Mouse (Mus musculus) gastrocnemius, adult 18-20 months (tissue): ENCODE results near the gene Tmem238. TPM values are rescaled to one million over a fixed set of nuclear protein-coding genes. Genes with fewer than 3 reads are reported as not detected.
"Not testable (repeated sequence)": the region's sequence is repeated elsewhere in the genome, so short reads cannot be mapped to it uniquely, and the experiment has no call there.

Source experiments
- DNase-seq: peaks from one replicate; pipeline ENCODE4 v3.0.0; 2021; ENCODE audit warnings: low spot score
- long read RNA-seq, 2 experiments: library from polyadenylated mRNA; stranded (forward); transcript quantifications; one replicate each; pipeline ENCODE4 v2.0.0; 2021
- total RNA-seq, 2 experiments: library from RNA; stranded (reverse); gene quantifications; 2 replicates each; pipeline ENCODE4 v1.2.3; 2021

Tmem238 gene
- total RNA-seq = 10 to 100 TPM in 1 of 2 experiments, 1 to 10 TPM in 1; 7.1 to 10.0 TPM
- long read RNA-seq, experiment 1, transcript Tmem238-202 (3 exons, 241 nt) = major isoform, 11 of 13 reads
- long read RNA-seq, experiment 1, partial matches to known transcripts = 0 of 13 reads
- long read RNA-seq, experiment 1, other reads (novel, unspliced or antisense) = 1 of 13 reads
- long read RNA-seq, experiment 2, transcript Tmem238-202 (3 exons, 241 nt) = major isoform, 9 of 13 reads
- long read RNA-seq, experiment 2, partial matches to known transcripts = 0 of 13 reads
- long read RNA-seq, experiment 2, other reads (novel, unspliced or antisense) = 3 of 13 reads

DNA sequence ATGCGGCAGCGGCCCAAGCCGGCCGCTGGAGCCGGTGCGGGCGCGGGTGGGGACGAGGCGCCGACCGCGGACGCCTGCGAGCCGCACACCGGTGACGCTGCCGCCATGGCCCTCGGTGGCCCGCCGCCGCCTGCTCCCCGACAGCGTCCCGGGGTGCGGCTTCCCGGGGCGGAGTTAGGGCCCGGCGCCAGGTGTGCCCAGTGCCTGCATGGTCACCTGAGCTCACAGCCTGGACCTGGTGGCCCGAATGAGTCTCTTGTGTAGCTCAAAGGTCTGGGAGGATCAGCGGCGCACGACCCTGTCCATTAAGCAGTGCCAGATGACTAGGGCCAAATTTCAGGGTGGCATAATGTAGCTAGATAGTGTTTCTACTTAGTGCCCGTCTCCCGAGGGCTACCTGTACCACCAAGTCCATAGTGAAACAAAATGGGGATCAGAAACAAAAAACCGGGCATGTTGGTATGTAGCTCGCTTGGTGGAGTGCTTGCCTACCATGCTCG lies at the start of gene Tmem238:
TSS of gene Tmem238 (minus strand) at position 221 of the 500 bp plus-strand sequence.
- DNase-seq = peak; percentile 65

DNA sequence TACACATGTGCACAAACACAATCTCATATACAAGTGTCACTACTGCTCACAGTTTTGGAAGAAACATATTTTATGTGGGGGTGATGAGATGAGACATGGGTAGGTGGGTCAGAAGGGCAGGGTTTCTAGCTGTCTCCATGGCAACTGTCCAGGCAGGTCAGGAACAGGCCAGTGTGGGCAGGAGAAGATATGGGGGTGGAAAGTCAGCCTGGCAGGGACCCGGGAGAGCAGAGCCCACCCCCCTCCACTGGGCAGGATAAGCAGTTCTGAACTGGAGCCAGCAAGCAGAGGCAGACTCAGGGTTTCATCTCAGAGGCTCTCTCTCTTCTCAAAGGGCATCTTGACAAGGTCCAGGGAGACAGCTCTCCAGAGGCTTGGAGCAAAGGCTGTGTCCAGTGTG lies 48.2 kb upstream of the Tmem238 start:
- DNase-seq = no peak

DNA sequence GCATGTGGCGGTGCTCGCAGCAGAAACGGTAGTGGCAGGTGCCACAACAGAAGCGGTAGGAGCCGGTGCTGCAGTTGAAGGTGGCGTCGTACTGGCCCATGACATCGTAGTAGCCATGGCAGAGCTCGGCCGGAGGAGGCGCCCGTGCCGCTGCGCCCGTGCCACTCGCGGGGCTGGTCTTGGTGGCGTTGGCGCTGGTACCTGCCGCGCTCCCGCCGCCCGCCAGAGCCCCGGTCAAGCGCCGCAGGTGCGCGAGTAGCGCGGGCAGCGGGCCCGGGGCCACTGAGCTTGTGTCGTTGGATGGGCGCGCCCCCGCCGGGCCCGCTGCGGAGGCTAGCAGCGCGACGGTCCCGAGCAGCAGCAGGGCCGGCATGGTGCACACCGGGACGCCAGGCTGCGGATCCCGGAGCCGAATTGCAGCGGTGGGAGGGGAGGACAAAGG lies 46.9 kb upstream of the Tmem238 start:
- peak; percentile 38 for DNase-seq

DNA sequence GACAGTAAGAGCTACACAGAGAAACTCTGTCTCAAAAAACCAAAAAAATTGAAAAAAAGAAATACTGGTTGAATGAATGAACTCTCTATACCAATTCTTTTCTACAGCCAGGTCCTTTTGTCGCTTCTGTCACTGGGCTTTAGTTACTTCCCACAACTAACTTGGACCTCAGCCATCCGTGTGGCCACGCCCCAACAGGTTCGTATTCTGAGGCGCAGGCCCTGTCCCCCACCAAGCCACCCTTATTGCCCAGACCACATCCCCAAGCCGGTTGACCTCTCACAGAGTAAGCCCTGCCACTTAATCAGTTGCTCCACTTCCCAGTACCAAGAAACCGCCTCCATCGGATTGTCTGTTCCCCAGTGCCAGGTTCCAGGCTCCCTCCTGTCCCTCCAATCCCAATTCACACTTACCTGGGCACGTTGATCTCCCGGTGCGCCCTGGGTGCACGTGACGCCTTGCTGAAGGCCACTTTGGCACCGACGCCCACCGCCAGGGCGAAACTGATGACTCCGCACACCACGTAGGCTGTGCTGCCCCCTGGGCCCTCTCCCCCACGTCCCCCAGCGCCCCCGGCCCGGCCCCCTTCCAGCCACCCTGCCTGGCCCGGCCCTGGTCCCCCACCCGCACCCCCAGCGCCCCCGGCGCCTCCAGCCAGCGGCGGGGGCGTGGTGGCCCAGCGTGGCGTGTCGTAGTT lies 46.3 kb upstream of the Tmem238 start:
- DNase-seq = no peak

DNA sequence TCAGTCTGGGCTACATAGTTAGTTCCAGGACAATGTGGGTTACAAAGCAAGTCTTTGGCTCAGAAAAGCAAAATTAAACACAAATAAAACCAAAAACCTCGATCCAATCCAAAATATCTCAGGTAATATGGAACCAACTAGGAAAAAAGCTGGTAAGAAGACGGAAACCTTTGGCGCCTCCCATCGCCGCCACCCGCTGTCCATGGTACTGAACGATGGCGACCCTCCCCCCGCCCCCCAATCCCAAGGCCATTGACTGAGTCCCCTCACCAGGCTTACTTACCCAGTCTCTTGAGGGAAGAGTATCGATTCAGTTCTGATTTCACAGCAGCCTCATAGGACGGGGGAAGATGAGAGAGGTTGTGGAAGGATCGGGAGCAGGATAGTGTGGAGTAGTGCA lies 41.0 kb upstream of the Tmem238 start:
- DNase-seq = no peak

DNA sequence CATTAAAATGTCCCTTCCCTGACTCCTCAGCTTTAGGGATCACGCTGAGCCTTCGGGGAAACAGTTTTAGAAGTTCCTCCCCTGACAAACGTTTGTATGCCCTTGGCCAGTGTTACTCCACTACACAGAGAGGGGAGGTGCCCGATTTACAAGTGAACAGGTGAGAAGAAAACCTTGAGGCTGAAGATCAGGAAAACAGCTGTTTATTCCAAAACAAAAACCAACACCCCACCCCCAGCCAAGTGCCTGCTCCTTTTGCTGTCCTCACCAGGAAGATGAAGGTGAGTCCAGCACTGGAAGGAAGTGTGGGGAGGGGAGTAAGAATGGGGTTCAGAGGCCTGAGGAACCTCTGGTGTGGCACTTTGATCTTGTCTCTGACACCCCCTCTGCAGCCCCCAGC lies 35.9 kb upstream of the Tmem238 start:
- DNase-seq = no peak

DNA sequence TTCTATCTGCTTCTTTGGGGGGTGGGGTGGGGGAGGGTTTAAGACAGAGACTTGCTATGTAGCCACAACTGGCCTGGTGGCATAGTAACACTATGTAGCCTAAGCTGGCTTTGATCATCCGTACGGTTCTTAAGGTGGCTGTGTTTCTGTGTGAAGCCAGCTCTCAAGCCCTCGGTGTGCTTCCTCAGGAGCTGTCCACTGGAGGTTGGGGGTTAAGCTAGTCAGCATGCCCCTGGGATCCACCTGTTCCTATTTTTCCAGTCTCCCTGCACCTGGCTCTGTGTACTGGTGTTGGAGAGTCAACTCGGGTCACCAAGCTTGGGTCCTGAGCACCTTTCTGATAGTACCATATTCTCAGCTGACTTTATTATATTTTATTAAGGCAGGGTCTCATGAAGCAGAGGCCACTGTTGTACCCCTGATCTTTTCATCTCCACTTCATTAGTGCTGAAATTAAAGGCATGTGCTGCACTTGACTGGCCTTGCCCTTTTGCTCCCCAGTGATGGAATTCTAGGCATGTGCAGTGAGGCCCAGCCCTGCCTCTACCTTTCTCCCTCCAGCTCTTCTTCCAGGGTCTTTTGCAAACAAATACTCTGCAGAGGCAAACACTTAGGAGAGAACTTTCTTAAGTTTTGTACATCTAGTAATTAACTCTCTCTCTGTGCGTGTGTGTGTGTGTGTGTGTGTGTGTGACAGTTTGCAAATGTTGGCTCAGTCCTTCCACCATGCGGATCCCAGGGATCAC lies 32.9 kb upstream of the Tmem238 start:
- no peak for DNase-seq

- DNase-seq = no peak
Measured at GRCm38 (mm10) chr7:4821690-4822089, 32.2 kb upstream of the Tmem238 start.

DNA sequence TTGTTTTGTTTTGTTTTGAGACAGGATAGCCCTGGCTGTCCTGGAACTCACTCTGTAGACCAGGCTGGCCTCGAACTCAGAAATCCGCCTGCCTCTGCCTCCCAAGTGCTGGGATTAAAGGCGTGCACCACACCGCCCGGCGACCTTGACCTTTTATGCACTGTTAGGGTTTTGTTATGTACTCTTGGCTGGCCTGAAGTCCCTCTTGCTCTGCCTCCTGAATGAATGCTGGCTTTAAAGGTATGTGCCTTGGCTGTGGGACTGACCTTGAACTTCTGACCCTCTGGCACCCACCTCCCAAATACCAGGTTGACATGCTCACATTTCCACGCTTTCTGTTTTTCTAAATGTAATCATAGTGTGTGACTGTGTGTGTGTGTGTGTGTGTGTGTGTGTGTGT lies 31.5 kb upstream of the Tmem238 start:
- DNase-seq = not testable (repeated sequence)

GRCm38 (mm10) chr7:4816559-4816958 lies 27.1 kb upstream of the Tmem238 start:
- DNase-seq = no peak

DNA sequence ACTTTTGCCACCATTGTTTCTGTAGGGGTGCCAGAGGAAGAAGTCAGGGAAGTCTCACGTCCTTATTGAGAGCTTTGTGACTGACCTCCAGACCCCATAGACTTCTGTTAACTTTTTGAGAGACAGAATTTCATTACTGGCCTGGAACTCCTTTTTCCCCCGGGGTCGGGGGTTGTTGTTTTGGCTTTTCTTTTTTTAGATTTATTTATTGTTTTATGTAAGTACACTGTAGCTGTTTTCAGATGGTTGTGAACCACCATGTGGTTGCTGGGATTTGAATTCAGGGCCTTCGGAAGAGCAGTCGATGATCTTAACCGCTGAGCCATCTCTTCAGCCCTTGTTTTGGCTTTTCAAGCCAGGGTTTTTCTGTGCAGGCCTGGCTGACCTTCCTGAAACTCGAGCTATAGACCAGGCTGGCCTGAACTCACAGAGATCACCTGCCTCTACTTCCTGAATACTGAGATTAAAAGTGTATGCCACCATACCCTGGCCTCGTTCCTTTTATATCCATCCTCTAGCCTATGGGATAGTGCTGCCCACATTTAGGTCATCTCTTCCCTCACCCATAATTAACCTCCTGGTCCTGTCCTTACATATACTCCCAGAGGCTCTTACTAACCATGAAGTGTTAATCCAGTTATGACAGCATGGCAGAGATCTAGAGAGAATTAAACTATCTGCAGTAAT lies 23.8 kb upstream of the Tmem238 start:
- DNase-seq = no peak

DNA sequence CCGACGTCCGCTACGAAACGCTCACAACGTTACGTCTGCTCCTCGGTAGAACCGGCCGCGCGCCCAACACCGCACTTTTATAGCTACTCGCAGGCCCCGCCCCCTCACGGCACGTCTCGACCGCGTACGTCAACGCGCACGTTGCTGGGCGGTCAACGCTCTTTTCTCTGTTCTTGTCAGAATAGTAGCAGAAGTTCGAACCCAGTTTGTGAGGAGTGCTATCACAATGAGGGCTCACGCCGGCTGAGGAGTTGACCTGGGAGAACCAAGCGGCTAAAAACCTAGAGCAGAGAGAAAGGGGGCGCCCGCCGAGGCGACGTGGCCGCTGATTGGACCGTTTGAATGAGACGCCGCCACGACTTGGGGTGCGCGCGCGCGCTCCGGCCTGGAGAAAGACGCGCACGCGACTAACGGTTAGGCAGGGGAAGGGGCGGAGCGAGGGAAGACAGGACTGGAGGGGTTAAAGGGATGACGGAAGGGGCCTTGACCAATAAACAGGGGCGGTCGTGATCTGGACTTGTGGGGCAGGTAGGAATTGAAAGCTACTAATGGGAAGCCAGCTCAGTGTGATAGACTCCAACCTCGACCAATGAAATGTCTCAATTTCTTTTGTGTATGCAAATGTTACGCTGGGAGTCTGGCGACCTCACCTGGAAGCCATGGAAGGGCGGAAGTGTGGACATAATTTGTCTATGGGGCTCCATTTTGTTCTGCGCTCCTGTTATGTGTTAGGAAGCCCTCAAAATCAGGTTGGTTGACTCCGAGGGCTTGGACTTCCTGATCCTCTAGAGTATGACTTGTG lies 23.0 kb upstream of the Tmem238 start, which contains the start of gene Ube2s:
TSS of gene Ube2s (minus strand) at position 288 of the 802 bp plus-strand sequence.
- DNase-seq = peak; percentile 98

- no peak for DNase-seq
Measured at GRCm38 (mm10) chr7:4811842-4812302, 22.4 kb upstream of the Tmem238 start.

DNA sequence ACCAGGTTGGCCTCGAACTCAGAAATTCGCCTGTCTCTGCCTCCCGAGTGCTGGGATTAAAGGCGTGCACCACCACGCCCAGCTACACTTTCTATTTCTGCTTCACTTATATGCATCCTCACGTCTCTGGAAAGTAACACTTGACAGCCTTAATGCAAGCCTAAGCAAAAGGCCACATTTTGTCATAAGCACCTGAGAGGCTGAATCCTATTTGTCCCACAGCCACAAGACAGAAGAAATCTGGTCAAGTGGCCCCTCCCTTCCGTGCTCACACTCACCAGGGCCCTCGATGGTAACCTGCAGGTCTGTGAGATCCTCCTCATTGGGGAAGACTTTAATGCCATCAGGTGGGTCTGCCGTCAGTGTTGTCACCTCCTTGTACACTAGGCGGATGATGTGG lies 21.7 kb upstream of the Tmem238 start:
- DNase-seq = not testable (repeated sequence)

GRCm38 (mm10) chr7:4806716-4807115 lies 17.3 kb upstream of the Tmem238 start:
- DNase-seq = peak; percentile 31

DNA sequence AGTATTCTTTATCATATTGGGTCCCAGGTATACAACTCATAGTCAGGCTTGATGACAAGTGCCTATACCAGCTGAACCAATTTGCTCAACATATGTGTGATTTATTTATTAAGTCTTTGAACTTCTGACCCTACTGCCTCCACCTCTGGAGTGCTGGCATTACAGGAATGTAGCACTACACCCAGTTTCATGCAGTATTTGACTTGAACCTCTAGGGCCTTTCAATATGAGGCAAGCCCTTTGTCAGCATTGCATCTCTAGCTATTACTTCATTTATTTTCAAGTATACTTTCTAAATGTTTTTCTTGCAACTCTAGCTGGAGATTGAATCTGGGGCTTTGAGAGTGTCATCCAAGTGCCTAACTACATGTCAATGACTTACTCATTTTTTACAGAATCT lies 12.8 kb upstream of the Tmem238 start:
- no peak for DNase-seq

DNA sequence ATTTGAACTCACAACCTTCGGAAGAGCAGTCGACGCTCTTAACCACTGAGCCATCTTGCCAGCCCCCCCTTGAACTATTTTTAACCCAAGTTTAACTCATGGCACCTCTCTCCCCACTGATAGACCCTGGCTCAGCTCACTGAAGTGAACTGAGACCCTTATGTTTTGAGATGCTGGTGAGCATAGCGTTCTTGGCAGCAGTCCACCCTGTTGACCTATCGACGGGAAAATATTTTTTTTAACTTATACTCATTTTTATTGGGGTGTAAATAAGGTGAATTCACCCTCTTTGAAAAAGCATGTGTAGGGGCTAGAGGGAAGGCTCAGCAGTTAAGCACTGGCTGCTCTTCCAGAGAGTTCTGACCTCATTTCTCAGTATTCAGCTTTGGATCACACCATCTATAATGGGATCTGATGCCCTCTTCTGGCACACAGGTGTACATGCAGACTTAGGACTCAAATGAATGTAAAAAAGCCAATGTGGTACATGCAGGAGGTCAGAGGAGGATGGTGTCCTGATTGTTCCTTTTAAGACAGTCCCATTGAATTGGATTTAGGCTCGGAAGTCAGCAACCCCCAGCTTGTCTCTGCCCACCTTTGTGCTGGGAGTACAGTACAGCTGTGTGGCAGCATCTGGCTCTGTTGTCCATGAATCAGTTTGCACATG lies 6.4 kb upstream of the Tmem238 start:
- DNase-seq = peak; percentile 15

GRCm38 (mm10) chr7:4794631-4795168 lies 5.2 kb upstream of the Tmem238 start:
- no peak for DNase-seq

- no peak for DNase-seq
Measured at GRCm38 (mm10) chr7:4793674-4794073, 4.2 kb upstream of the Tmem238 start.

- not testable (repeated sequence) for DNase-seq
Measured at GRCm38 (mm10) chr7:4793248-4793647, 3.8 kb upstream of the Tmem238 start.
